Mouse (Mus musculus): ENCODE data around the gene Eml6. TPM values are rescaled to one million over a fixed set of nuclear protein-coding genes. Genes with fewer than 3 reads are reported as not detected.

Eml6 gene
- total and polyA plus RNA-seq, 2 experiments from 2014 or later, result 2.7 to 24.2 TPM

GRCm38 (mm10) chr11:29714789-29715188 lies 311.0 kb downstream of the Eml6 start:
- H3K4me2 ChIP-seq (ENCODE audit: low read depth), result no peak overlapping the region
- WGBS, result 85% methylated on average over 2 of the region's 2 CpGs
- ATAC-seq (peak; percentile 45; the same call in 1 of the 2 replicates), DNase-seq (peak; percentile 49)
- no peaks in the 10 kb centered on the region for H3K27me3 ChIP-seq (ENCODE audit: insufficient read depth, low read length)
- H3K9ac ChIP-seq, result no peak overlapping the region
- H3K36me3 ChIP-seq (ENCODE audit: insufficient read depth), result 0 out of 2 replicates have a peak, but pooled peaks cover 3% of the 10 kb centered on the region
- peak; percentile 61 for TF ChIP-seq CTCF (IDR thresholded peaks at IDR 0.05; ENCODE audit: low read depth)
- H3K27ac ChIP-seq (ENCODE audit: low read depth, low read length), result no peak overlapping the region
- H3K9me3 ChIP-seq (ENCODE audit: low read length), result no peaks in the 10 kb centered on the region
- H3K4me3 ChIP-seq (ENCODE audit: low read depth, low read length), result no peak overlapping the region
- no peaks in the 10 kb centered on the region for H3K4me1 ChIP-seq (ENCODE audit: insufficient read depth)

GRCm38 (mm10) chr11:29714114-29714513 lies 311.7 kb downstream of the Eml6 start:
- no peak overlapping the region for H3K4me3 ChIP-seq (ENCODE audit: low read depth, low read length)
- ATAC-seq, result no peak
- WGBS, result 90% methylated on average over 7 of the region's 7 CpGs
- no peak for TF ChIP-seq CTCF (IDR thresholded peaks at IDR 0.05; ENCODE audit: low read depth)
- H3K4me1 ChIP-seq (ENCODE audit: insufficient read depth), result no peaks in the 10 kb centered on the region
- H3K9me3 ChIP-seq (ENCODE audit: low read length), result no peaks in the 10 kb centered on the region
- H3K9ac ChIP-seq, result no peak overlapping the region
- no peaks in the 10 kb centered on the region for H3K27me3 ChIP-seq (ENCODE audit: insufficient read depth, low read length)
- no peak overlapping the region for H3K27ac ChIP-seq (ENCODE audit: low read depth, low read length)
- DNase-seq, result no peak
- H3K36me3 ChIP-seq (ENCODE audit: insufficient read depth), result 0 out of 2 replicates have a peak, but pooled peaks cover 3% of the 10 kb centered on the region
- H3K4me2 ChIP-seq (ENCODE audit: low read depth), result no peak overlapping the region

- H3K9me3 ChIP-seq (ENCODE audit: low read length), result no peaks in the 10 kb centered on the region
- no peak for ATAC-seq
- peaks cover 26% of the 10 kb centered on the region for H3K36me3 ChIP-seq (ENCODE audit: insufficient read depth)
- TF ChIP-seq CTCF (IDR thresholded peaks at IDR 0.05; ENCODE audit: low read depth), result peak; percentile 39
- no peak overlapping the region for H3K4me3 ChIP-seq (ENCODE audit: low read depth, low read length)
- no peak overlapping the region for H3K27ac ChIP-seq (ENCODE audit: low read depth, low read length)
- no peak overlapping the region for H3K4me2 ChIP-seq (ENCODE audit: low read depth)
- no peak overlapping the region for H3K9ac ChIP-seq
- H3K27me3 ChIP-seq (ENCODE audit: insufficient read depth, low read length), result no peaks in the 10 kb centered on the region
- H3K4me1 ChIP-seq (ENCODE audit: insufficient read depth), result no peaks in the 10 kb centered on the region
- no peak for DNase-seq
These were observed 316.3 kb downstream of the Eml6 start for GRCm38 (mm10) chr11:29709512-29709911.

GRCm38 (mm10) chr11:29706845-29707244 lies 319.0 kb downstream of the Eml6 start:
- no peak for TF ChIP-seq CTCF (IDR thresholded peaks at IDR 0.05; ENCODE audit: low read depth)
- WGBS, result 90% methylated on average over 4 of the region's 4 CpGs
- no peak for ATAC-seq

GRCm38 (mm10) chr11:29705263-29705662 lies 320.6 kb downstream of the Eml6 start:
- Histone ChIP-seq H3K9ac (no peak overlapping the region), H3K4me3 (ENCODE audit: low read depth, low read length) (no peak overlapping the region), H3K27ac (ENCODE audit: low read depth, low read length) (no peak overlapping the region), H3K36me3 (ENCODE audit: insufficient read depth) (peaks cover 23% of the 10 kb centered on the region), H3K4me1 (ENCODE audit: insufficient read depth) (peaks cover 5% of the 10 kb centered on the region; the same call in 1 of the 2 replicates), H3K9me3 (ENCODE audit: low read length) (no peaks in the 10 kb centered on the region), H3K27me3 (ENCODE audit: insufficient read depth, low read length) (no peaks in the 10 kb centered on the region), H3K4me2 (ENCODE audit: low read depth) (no peak overlapping the region)
- no peak for TF ChIP-seq CTCF (IDR thresholded peaks at IDR 0.05; ENCODE audit: low read depth)
- DNase-seq (no peak), ATAC-seq (no peak)

More at GRCm38 (mm10) chr11:29706845-29707244, 319.0 kb downstream of the Eml6 start:
- no peak overlapping the region for H3K4me2 ChIP-seq (ENCODE audit: low read depth)
- H3K27ac ChIP-seq (ENCODE audit: low read depth, low read length), result no peak overlapping the region
- H3K27me3 ChIP-seq (ENCODE audit: insufficient read depth, low read length), result no peaks in the 10 kb centered on the region
- H3K36me3 ChIP-seq (ENCODE audit: insufficient read depth), result peaks cover 23% of the 10 kb centered on the region
- H3K9me3 ChIP-seq (ENCODE audit: low read length), result no peaks in the 10 kb centered on the region
- no peak overlapping the region for H3K4me3 ChIP-seq (ENCODE audit: low read depth, low read length)
- DNase-seq, result no peak
- H3K4me1 ChIP-seq (ENCODE audit: insufficient read depth), result peaks cover 5% of the 10 kb centered on the region; the same call in 1 of the 2 replicates
- no peak overlapping the region for H3K9ac ChIP-seq

GRCm38 (mm10) chr11:29702721-29703120 lies 323.1 kb downstream of the Eml6 start:
- no peak for ATAC-seq
- H3K27me3 ChIP-seq (ENCODE audit: insufficient read depth, low read length), result no peaks in the 10 kb centered on the region

GRCm38 (mm10) chr11:29694754-29695153 lies 331.1 kb downstream of the Eml6 start:
- TF ChIP-seq CTCF (IDR thresholded peaks at IDR 0.05; ENCODE audit: low read depth), result no peak
- DNase-seq (no peak), ATAC-seq (no peak)
- Histone ChIP-seq H3K36me3 (ENCODE audit: insufficient read depth) (no peaks in the 10 kb centered on the region), H3K9ac (no peak overlapping the region), H3K4me1 (ENCODE audit: insufficient read depth) (peaks cover 15% of the 10 kb centered on the region), H3K4me3 (ENCODE audit: low read depth, low read length) (peak overlapping the region; percentile 100), H3K27ac (ENCODE audit: low read depth, low read length) (no peak overlapping the region), H3K27me3 (ENCODE audit: insufficient read depth, low read length) (no peaks in the 10 kb centered on the region), H3K9me3 (ENCODE audit: low read length) (no peaks in the 10 kb centered on the region), H3K4me2 (ENCODE audit: low read depth) (peak overlapping the region; percentile 53; the same call in 1 of the 2 replicates)

More at GRCm38 (mm10) chr11:29702721-29703120, 323.1 kb downstream of the Eml6 start:
- 77% methylated on average over 3 of the region's 3 CpGs for WGBS
- no peak overlapping the region for H3K27ac ChIP-seq (ENCODE audit: low read depth, low read length)
- H3K36me3 ChIP-seq (ENCODE audit: insufficient read depth), result peaks cover 15% of the 10 kb centered on the region
- H3K9me3 ChIP-seq (ENCODE audit: low read length), result no peaks in the 10 kb centered on the region
- H3K4me3 ChIP-seq (ENCODE audit: low read depth, low read length), result no peak overlapping the region
- no peak overlapping the region for H3K4me2 ChIP-seq (ENCODE audit: low read depth)
- no peak for TF ChIP-seq CTCF (IDR thresholded peaks at IDR 0.05; ENCODE audit: low read depth)
- H3K9ac ChIP-seq, result no peak overlapping the region
- H3K4me1 ChIP-seq (ENCODE audit: insufficient read depth), result peaks cover 5% of the 10 kb centered on the region; the same call in 1 of the 2 replicates
- no peak for DNase-seq

All from forebrain, postnatal 0 days (tissue).